Mouse (Mus musculus) right cerebral cortex, postnatal 25 days (tissue): Measurements from ENCODE around the gene Oser1.
"Not testable (repeated sequence)": the region's sequence is repeated elsewhere in the genome, so short reads cannot be mapped to it uniquely, and the experiment has no call there.

Experiments
- DNase-seq: peaks from one replicate; pipeline ENCODE4 v3.0.0; 2022

Gene Oser1

DNA sequence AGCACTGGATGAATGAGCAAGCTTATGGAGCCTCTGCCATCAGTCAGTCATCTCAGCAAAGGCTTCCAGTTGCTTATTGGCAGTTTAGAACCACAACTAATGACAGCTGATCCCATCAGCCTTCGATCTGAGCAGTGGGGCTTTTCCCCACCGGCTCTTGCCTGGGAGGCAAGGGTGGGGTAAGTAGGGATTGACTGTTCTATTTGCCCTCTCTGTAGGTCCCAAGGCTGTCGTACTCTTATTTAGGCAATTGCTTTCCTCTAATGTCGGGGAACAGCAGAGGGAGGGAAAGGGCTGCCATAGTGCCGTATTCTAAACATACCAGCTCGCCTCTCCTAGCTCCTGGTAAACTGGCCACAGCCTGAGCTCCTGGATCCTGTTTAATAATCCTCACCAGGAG, at the start of gene Oser1:
Gene Oser1 (minus strand): TSS at position 101 of the 400 bp plus-strand sequence.
- no peak for DNase-seq

DNA sequence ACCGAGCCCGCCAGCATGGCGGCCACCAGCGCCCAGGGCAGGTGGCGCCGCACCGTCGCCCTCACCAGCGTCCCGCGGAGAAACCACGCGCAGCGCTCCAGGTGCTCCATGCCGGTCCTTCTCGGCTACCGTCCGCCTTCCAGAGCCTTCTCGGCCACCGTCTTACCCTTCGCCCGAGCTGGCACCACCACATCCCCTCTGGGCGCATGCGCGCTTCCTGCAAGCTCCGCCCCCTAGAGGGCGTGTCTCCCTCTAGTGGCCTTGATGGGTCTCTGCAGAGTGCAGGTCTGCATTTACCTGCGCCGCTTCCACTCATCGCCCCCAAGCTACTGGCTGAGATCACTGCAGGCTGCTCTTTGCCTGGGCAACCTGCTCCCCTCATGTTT, 48.0 kb upstream of the Oser1 start, which contains the start of gene Fitm2:
Gene Fitm2 (minus strand): TSS at position 164 of the 386 bp plus-strand sequence.
- DNase-seq: peak; percentile 97

DNA sequence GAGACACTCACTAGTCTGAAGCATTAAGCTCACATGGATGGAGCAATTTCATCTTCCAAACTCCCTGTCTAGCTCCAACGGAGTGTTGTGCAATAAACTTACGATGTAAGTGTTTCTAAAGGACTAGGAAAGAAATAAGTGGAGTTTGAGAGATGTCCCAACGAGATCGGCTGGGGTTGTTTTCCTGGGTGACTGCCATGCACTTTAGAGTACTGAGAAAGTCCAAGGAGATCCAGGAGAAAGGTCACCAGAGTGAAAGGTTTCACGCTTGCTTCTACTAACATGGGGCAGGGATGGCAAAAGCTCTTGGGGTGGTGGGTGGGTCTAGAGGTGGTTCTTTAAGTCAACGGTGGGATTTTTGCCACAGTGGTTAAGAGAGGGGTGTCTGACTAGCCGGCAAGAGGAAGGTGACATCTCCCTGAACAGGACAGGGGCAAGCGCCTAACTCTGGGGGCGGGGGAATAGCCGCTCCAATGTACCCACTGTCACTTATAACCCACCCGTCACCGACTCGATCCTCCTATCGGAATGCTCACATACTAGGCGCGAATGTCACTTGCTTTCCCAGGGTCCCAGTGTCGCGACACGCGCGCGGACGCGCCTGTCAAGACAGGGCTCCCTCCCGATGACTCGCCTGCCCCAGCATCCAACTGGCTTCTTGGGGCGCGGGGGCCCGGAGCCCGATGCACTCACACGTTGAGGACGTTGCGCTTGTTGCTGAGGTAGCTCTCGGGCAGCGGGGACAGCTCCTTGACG, 47.4 kb upstream of the Oser1 start:
- DNase-seq: no peak

DNA sequence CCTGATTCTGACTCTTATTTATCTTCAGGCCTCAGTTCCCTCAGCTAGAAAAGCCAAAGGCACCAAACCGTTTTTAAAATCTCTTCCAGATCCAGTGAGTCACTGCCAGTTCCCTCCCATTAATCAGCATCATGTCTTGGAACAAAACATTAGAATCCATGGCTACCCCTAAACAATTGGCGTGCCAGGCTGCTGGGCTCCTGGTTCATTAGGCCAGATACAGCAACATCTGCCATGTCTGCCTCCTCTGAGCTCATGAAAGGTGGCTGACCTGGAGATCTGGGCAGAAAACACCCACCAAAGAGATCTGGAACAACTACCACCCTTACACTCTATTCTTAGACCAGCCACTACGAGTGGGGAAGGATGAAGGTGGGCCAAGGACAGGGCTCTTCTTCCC, 46.6 kb upstream of the Oser1 start:
- DNase-seq: no peak

DNA sequence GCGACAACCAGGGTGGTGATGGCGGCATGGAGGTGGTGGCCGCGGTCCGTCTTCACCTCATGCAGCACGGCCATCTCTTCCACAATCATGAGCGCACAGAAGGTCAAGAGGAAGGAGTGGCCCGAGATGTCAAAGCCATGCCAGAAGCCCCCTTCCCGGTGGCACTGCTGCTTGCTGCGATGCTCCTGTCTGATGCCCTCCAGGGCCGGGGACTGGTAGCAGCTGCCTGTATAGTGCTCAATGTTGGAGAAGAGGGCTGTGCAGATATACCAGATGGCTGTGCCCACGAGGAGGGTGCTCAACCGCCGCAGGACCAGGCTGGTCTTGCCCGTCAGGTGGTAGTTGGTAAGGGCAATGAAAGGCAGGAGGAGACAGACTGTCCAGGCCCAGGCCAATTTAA, 45.2 kb upstream of the Oser1 start:
- DNase-seq: no peak

DNA sequence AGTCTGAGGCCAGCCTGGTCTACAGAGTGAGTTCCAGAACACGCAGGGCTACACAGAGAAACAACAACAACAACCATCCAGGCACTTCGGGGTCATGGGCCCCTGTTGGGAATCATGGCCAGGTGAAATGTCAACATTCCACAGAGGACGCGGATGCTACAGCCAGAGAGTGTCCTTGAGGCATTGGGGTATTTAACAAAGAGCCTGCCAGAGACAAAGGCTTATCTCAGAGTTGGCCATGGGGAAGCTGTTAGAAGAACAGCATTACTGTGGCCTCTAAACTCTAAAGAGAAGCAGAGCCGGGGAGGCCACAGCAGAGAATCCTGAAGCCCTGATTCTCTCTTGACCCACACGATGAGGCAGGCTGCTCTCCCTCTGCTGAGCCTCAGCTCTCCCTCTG, 44.4 kb upstream of the Oser1 start:
- DNase-seq: no peak

DNA sequence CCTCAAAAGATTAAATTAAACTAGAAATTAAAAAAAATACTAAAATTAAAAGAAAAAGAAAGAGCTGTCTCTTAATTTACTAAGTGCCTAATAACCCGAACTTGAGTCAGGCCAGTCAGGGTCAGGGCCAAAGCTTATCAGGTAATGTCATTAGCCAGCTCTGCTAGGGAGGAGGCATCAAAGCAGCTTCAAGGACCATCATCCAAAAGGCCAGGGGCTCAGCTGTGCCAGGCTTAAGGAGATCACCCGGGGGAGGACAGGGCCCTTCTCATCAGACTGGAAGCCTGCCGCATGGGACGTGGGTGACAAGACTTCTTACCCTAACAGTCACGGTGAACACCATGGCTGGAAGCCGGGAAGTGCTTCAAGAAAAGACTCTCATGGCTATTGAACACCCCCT, 43.1 kb upstream of the Oser1 start:
- no peak for DNase-seq

DNA sequence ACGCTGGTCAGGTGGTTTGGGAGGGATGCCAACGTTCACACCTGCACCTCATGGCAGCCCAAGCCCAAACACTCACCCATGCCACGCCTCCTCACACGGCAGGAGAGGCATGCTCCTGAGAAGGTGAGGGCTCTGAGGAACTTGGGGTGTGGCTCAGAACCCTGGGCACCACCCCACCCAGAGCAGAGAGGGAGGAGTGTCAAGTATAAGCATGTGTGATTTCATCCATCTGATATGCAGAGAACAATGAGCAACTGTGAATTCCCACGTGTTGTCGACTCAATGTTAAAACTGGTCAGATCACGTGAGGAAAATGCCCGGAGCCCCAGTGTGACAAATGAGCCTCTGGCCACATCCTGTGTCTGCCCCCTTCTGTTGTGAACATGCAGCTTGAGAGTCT, 42.3 kb upstream of the Oser1 start:
- no peak for DNase-seq

DNA sequence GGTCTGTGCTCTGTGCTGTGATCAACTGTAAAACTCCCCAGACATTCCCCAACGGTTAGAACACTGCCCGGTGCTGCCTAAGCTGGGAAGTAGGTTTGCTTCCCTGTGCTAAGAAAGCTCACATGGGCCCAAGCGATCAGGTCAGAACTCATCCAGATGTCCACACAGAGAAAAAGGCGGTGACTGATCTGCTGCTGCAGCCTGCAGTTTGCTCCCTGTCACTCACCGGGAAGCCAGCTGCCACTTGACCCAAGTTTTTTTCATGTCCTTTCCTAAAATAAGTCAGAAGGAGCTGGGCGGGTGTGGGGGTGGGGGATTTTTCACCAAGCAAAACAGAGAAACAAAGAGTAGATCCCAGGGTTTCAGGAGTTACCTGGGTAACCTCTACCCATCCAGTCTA, 40.1 kb upstream of the Oser1 start:
- no peak for DNase-seq

DNA sequence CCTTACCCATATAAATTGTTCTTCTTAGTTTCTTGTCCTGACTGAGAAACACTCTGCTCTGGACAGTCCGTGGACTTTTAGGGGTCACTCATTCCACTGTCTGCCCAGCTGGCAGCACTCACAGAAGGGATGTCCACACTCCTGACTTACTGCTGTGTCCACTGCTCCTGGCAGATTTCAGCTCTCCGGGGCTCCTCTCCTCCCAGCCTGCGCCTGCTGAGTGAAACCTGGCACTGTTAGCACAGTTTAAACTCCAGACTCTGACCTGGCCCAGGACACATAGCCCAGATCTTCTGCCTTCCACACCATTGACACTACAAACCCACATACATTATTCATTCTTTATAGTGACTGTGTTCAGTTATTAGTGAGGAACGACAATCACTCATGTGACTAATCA, 39.5 kb upstream of the Oser1 start:
- no peak for DNase-seq

DNA sequence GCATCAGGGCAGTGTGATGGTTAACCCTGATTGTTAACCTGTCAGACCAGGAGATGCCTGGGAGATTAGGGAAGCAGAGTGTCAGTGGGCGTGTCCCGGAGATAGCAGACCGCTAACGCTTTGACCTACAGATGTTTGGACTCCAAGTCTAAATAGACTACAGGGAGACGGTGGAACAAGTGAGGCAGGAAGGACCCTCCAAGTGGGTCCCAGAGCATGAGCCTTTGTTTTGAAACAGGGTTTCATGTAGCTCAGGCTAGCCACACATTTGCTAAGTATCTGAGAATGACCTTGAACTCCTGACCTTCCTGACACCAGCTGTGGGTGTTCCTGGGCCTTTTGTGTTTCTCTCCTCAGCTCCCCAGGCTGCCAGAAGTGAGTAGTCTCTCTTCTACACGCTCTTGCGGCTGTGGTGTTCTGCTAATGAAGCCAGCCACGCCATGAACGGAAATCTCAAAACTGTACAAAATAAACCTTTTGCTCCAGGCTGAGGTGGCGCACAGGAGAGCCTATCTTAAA, 38.8 kb upstream of the Oser1 start:
- DNase-seq: no peak

DNA sequence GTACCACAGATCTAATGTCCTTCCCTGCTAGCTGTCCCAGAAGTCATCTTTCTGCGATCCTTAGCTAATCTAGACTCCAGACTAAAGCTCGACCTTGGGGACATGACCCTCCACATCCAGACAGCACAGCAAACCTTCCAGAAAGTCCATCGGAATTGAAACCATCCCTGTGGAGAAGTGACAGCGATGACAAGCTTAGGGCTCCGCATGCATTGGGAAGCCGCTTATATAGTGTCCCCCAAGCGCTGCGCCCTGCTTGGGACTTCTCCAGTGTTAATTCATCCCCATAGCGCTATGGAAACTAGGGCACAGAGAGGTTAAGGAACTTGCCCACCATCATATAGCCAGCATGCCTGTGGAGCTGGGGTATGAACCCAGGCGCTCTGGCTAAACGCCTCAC, 38.3 kb upstream of the Oser1 start:
- no peak for DNase-seq

DNA sequence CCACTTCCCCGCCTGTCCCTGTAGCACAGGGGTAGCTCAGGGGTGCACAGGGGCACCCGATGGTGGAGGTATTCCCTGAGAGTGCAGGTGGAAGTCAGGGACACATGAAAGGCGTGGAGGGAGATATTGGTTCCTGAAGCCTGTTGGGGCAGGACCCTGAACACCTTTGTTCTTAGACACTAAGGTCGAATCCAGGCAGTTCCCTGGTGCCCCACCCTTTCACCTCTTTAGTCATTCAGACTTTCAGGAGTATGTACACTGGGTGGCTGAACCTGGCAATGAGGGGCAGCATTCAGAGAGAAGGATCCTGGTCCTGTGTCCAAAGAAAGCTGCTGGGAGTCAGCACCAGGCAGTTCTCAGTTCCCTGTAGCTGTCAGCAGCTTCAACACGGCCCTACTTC, 37.9 kb upstream of the Oser1 start:
- DNase-seq: no peak

DNA sequence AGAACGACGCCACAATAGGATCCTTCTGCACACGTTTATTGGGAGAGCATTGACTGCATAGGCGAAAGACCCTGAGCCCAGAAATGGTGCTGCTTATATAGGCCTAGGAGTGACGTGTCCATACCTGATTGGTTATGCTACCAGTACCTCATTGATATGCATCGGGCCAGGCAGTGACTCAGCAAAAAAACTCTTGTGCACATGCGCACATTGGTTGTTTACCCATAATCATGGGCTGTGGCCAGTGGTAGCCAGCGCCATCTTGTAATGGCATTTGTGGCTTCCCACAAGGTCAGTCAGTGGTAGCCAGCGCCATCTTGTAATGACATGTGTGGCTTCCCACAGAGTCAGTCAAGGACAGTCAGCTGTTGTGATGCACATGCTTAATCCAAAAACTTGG, 36.8 kb upstream of the Oser1 start:
- DNase-seq: not testable (repeated sequence)

DNA sequence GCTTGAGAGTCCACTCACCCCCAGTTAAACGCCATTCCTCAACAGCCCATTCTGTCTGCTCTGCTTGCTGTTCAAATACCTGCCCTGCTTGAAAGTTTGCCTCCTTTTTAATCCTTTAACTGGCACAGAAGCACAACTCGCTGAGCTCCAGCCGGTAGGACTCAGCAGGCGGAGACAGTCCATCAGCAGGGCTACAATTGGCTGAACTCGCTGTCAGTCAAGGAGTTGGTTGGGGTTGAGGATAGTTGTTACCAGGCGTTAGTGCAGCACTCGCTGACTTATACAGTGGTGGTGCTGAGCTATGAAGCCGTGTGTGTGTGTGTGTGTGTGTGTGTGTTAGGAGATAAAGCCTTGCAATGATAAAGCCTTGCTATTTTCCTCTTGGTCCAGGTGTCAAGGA, 36.1 kb upstream of the Oser1 start:
- no peak for DNase-seq

DNA sequence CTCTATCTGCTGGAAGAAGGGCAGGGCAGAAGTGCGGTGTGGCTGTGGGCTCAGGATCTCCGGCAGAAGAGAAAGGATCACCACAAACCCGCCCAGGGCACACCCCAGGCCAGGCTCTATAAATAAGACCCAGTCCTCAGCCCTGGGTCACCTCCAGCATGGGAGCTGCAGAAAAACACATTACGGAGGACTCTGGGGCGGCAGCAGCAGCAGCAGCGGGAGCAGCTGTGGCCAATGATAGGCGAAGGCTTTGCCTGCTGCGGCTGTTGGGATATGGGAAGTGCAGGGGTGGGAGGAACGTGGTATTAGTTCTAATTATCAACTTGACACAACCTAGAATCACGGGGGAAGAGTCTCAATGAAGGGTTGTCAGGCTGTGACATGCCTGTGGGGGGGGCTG, 34.9 kb upstream of the Oser1 start:
- DNase-seq: no peak

DNA sequence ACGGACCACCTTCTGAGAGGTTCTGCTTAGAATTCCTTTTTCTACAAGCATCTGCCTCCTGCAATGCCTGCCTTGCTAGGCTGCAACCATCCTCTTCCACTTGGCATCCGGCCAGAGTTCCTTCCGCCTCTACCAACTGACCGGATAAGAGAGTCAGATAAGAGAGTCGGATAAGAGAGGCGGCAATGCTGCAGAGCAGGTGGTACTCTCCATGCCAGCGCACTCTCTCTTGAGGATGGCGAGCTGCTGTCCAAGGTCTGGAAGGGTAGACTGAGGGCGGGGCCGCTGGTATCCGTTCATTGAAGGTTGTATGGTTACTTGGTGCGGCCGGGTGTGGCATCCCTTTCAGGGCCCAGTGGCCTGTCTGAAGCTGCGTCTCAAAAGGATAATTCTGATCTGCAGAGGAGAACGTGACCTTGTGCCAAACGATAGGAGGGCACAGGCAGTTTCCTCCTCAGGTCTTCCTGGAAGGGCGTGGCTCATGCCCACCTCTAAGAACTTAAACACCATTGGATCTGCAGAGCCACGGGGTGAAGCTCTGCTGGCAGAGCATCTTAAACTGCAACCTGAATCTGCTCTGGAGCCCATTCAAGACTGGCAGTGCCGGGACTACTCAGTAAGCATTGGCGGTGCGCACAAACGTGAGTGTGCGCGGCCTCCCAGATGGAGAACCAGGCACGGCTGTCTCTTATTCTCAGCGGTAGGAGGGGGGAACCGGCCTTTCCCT, 34.2 kb upstream of the Oser1 start:
- DNase-seq: no peak

DNA sequence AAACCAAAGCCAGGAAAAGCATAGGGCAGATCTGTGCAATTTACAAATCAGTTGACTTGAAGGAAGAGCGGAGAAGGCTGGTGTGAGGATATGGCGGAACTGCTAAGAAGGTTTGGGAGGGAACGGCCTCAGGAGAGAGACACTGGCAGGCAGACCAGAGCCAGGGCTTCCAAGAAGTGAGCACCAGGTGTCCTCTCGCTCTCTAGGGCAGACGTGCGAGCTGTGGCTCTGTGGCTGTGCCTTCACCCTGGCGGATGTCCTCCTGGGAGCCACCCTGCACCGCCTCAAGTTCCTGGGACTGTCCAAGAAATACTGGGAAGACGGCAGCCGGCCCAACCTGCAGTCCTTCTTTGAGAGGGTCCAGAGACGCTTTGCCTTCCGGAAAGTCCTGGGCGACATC, 28.9 kb upstream of the Oser1 start:
- DNase-seq: no peak

DNA sequence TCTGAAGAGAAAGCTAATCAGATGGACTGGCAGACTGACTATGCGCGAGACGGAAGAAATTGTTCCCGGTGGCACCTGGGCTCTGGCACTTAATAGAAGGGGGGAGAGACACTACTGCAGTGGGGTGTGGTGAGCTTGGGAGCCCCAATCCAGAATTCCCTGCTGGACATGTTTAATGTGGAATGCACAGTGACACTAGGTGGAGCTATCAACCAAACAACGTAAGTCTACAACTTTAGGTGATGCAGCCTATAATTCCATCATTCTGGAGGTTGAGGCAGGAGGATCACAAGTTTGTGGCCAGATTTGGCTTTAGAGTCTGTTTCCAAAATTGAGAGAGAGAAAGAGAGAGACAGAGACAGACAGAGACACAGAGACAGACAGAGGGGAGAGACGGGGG, 28.2 kb upstream of the Oser1 start:
- DNase-seq: no peak

DNA sequence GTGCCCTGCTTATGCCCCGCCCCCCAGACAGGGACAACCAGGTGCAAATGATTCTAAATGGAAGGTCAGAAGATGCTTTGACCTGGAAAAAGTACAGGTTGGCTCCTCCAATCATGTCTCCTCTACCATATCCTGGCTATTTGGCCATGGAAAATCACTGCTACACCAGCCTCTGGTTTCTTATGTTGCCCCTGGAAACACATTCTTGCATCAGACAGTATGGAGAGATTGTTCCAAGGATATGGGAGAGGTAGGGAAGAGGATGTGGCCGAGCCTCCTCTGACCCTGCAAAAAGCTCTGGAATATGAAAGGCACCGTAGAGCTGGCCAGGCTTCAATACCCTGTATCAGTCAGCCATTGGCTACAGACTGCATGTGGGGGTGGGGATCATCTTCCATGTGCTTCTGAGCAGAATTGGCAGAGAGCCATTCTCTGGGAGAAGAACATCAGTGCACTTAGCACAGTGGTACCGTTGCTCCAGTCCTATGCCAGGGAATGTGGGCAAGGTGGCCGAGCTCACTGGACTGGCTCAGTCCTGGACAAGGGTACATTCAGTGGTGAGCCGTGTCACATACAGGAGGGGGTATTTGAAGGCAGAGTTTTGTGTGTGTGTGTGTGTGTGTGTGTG, 26.3 kb upstream of the Oser1 start:
- peak; percentile 39 for DNase-seq

DNA sequence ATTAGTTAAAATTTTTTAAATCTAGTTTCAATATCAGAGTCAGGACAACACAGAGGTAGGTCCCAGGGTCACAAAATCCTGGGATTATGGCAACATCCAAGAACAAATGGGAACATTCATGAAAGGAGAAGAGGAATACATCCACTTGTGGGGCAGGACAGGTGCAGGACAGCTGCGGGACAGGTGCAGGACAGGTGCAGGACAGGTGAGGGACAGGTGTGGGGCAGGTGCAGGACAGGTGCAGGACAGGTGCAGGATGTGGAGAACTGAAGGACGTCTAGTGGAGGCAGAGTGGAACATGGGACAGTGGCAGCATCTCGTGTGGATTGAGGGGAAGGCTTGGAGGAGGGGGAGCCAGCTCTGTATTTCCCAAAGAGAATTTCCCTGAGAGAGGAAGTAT, 24.8 kb upstream of the Oser1 start:
- DNase-seq: no peak

DNA sequence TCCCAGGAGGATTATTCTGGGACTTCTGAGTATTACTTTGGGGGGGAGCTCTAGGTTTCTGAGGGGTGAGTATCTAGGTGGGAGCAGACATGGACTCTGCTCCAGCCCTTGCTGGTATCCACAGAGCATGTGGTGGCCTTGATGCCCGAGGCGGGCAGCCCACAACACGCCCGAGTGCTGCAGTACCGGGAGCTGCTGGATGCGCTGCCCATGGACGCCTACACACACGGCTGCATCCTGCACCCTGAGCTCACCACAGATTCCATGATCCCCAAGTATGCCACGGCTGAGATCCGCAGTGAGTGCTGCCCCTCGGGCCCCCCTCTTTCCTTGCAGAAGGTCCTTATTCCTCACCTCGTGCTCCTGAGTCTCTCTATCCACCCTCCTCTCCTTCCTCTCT, 22.9 kb upstream of the Oser1 start:
- DNase-seq: no peak

DNA sequence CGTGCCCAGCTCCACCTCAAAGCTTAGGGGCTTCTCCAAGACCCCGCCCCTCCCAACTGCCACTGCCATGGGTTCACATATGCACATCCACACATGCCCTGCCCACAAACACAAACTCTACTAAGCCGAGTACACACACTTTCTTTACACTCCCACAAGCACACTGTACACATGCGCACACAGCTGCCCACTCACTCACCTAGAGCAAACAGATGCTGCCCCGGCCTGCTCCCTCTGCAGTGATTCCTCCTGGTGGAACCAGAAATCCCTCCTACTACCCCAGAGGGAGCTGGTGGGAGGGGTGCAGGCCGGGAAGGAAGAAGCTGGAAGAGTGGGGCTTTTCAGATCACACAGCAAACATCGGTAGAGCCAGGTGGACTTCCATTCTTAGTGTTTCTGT, 19.5 kb upstream of the Oser1 start:
- no peak for DNase-seq

DNA sequence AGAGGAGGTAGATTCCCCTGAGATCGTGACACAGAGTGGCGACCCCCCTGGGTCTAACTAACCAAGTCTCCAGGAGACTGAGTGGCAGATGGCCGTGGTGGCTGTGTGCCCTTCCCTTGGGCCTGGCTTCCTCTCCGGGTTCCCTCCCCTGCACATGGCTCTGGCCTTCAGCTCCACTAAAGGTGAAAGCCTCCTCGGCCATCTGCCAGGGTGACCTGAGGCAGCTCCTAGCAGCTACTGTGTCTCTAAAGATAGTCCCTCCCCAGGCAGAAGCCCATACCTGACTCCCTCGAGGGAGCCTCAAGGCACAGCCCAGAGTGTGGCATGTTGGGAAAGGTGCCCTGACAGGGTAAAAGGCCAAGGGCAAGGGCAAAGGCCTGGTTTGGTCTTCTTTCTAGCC, 19.0 kb upstream of the Oser1 start:
- DNase-seq: no peak
